Mouse (Mus musculus): Measurements from ENCODE around the gene Scml4. TPM values are rescaled to one million over a fixed set of nuclear protein-coding genes. Genes with fewer than 3 reads are reported as not detected.

The Scml4 gene
- polyA plus RNA-seq, 1 experiment from 2014 or later, result 12.1 TPM

DNA sequence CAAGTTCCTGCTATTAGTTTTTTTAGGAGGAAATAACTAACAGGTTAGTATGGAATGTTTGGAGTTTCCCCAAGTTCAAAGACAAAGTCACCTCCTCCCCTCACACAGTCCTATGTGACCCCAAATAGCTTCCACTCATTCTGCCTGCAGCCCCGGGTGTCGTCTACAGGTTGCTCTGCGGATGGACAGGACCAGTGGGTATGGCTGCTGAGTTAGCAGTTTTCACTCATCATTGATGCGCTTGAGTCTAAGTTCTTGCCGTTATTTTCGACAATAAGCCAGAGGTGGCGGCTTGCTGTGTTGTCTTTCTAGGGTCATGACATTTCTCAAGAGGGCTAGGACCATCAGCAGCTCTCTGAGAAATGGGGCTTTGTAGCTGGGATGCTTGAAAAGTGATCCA lies 1.3 kb downstream of the Scml4 start:
- DNase-seq (ENCODE audit: low spot score), result peak; percentile 55

DNA sequence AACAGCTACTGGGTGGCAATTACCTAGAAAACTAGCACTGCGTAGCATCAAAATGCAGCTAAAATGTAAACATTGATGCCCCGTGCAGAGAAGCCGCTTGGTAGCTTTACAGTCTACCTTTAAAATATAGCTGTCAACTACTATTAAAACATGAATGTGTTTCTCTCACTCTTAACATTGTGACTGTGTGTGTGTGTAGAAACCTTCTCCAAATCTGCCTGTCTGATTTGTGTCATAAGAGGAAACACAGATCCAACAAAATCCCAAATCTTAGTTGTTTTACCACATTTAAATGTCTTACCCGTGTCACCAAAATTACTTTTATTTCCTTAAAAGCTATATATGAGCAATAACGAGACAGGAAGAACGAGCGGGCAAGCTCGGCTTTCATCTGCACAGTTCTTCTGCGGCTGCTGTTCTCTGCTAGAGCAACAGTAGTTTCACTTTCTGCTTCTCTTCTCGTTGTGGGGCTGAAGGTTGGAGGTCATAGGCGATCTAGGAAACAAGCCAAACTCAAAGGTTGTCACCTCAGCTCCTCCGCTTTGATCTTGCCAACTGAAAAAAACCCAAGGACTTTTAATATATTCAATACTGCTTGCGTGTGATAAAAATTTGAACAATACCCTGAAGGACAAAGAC lies 2.1 kb downstream of the Scml4 start:
- peak; percentile 79 for DNase-seq (ENCODE audit: low spot score)

DNA sequence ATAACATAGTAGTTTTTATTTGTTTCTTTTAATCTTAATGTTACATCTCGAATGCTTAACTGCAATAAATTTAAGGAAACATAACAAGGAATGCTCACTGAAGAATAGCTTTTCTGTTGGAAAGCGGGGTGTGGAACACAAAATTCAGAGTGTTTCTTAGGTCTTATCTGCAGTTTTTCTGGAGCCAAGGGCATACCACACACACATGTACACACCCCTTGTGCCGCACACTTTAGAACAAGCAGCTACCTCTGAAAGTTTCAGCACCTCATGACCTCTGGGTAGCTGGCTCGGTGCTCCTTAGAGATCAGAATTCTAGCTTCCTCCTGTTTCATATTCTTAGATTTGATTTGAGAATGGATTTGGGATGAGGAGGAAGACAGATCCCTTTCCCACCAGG lies 2.6 kb downstream of the Scml4 start:
- no peak for DNase-seq (ENCODE audit: low spot score)

DNA sequence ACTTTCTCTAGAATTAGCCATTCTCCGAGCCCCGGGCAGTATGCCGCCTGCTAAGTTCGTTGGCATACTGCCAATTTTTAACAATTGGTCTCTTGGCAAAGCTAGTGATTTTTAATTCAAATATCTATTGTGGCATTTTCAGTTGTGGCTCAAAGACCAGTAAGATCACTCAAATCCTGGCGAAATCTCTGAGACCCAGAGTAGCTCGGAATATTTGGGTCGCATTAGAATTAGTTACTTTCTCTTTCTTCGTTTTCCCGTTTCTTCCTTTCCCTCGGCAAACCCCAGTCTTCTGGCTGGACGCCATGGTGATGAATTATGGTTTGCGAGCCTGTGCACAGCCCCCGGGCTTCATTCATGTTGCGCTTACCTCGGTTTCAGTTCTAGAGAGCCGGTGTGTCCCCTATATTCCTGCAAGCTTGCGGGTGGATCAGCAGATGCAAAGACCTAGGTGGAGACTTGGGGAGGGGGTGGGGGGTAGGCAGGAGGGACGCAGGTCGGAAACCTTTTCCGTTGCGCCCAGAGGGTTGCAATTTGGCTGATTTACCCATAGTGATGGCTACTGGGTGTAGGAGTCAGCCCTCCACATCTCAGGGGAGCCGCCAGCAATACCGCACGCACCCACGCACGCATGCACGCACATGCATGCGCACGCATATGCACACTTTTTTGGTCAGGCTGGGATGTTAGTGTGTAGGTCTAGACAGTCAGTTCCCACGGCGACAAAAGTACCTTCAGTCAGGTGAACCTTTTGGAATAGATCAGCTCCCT lies 3.6 kb downstream of the Scml4 start:
- DNase-seq (ENCODE audit: low spot score), result no peak

DNA sequence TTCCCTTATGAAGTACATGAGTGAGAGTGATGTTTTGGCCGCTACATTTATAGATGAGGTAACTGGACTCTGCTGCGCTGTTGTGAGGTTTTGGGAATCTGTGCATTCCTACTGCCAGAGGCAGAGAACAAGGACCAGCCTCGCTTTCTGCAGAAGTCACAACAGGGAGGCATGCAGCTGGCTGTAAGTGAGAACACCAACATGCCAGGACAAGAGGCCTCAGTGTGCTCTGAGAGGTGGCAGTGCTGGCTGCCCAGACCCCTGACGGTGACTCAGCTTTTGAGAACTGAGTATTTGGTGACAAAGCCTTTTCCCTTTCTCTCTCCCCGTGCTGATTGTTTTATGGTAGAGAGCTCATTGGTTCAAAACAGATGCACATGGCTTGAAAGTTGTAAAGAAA lies 4.5 kb downstream of the Scml4 start:
- no peak for DNase-seq (ENCODE audit: low spot score)

DNA sequence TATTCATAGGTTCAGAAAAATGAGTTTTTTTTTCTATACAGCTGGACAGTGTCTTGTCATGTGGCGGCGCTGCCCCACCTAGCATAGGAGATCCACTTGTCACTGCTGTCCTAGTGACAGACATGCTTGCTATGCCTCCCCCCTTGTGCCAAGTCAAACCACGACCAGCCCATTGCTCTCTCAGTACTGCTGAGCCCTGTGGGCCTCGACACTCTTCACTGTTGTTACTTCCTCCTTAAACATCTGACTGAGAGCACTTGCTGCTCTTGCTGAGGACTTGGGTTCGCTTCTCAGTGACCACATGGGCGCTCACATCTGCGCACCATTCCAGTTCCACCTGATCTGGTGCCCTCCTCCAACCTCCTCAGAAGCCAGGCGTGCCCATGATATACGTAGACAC lies 8.2 kb downstream of the Scml4 start:
- DNase-seq (ENCODE audit: low spot score), result no peak

DNA sequence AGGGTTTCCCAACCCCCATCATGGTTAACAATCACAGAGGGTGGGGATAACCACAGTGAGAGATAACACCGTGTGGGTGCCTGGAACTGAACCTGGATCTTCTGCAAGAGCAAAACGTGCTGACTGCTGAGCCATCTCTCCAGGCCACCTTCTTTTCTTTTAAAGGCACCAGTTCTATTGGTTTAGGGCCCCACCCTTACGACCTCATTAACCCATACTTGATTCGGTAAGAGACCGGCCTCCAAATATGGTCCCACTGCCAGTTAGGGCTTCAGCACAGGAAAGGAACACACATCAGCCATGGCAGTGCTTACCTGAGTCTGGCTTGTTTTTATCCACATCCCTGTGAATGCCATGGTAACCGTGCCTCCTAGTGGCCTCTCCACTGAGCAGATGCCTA lies 9.3 kb downstream of the Scml4 start:
- DNase-seq (ENCODE audit: low spot score), result peak; percentile 29

DNA sequence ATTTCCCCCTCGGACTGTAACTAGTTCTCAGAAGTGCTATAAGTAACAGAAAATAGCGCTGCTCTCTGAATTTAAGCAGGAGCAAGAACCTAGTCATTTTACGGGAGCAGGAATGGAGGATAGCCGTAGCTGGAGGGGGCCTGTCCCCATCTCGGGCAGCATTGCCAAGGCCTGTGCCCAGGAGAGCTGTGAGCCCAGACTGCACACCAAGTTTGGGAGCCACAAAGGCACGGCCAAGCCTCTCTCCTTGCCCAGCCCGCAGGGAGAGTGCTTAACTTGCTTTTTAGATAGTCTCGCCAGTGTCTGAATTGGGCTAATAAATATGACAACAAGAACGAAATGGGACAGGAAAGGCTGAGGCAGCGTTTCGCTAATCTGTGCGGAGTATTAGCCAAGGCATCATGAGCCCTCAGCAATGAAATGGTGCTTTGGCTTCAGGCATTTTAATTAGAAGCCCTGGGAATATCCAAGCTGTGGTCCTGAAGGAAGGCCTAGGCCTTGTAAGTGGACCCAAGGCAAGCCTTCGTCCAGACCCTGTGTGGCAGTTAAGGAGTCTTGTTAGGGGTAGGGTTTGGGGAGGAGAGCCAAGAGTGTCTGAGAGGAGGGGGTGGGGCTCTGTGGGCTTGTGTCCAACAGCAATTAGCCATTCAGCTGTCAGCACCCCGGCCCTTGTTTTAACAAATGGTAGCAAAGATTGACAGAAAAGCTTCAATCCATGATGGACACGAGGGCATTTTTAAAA lies 12.3 kb downstream of the Scml4 start:
- DNase-seq (ENCODE audit: low spot score), result no peak

DNA sequence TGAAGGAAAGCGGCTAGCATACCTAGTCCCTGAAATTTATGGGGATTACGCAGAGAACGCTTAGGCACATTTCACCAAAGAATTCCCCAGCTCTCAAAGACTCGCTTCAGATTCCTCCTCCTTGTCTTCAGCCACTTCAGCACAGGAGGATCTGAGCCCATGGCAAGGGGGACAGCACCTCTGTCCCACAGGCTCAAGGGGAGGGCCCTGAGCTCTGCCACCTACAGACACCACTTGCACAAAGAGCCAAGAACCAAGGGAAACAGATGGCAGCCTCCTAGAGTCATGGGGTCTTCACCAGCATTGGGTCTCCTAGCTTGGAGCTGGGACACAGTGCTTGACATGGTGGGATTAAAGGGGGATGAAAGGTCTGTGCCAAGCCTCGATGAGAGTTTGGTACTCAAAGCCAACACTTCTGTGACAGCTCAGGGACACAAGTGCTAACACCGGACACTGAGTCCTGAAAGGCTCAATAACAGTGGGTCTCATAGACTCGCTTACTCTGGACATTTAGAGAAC lies 13.0 kb downstream of the Scml4 start:
- DNase-seq (ENCODE audit: low spot score), result no peak

DNA sequence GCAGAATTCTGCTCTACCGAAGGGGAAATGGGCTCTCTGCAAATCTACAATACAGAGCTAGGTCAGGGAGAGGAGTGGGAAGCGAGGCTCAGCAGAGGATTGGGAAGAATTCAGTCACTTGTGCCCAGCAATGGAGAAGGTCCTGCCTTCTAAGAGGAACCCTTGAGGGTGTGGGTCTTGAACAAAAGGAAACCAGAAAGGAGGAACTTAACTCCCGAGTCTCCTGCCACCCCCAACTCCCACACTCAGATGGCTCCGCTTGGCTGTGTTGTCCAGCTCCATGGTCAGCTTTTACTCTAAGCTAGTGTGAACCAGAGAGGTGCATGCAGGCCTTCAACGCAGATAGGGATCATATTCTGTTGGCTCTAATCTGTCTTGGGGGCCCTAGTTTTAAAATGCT lies 16.0 kb downstream of the Scml4 start:
- no peak for DNase-seq (ENCODE audit: low spot score)

DNA sequence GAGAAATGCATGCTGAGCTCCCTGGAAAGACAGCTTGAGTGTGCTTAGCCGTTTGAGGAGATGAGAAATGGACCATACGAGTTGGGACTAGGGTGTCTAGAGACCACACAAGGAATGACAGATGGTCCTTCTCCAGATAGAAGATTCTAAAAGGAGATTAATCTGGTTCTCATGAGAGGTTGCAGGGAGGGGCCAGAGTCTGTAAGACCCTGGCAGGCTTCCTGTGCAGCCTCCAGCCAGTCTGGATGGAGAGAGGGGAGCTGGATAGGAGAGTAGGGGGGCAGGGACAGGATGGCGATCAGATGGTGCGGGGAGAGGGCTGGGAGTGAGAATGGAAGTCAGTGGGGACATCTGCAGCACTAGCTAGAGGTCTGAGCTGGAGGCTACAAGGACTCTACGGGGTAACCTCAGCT lies 19.1 kb downstream of the Scml4 start:
- DNase-seq (ENCODE audit: low spot score), result no peak

DNA sequence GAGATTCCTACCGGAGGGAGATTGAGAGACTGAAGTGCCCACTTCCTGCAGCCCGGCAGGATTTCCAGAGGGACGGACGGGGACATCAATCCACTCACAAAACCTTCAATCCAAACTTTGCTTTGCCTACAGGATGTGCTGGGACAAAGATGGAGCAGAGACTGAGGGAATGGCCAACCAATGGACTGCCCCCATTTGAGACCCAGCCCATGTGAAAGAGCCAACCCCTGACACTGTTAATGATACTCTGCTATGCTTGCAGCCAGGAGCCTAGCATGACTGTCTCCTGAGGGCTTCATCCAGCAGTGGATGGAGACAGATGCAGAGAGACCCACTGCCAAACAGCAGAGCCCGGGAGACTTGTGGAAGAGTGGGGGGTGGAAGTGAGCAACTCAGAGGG lies 19.5 kb downstream of the Scml4 start:
- no peak for DNase-seq (ENCODE audit: low spot score)

DNA sequence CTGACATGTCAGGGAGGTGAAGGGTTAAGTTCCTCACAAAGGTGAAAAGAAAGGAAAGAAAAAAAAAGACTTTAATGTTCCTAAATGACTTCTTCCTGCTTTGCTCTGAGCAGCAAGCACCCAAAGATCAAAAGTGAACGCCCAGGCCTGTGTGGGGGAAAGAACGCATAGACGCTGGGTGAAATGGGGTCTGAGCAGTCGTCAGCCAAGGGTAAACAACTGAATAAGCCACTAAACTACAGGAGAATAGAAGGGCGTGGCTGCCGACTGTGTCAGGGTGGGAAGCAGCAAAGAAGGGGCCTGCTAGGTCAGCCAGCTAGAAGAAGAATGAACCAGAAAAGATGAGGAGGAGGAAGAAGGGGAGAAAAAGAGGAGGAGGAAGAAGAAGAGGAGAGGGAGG lies 26.9 kb downstream of the Scml4 start:
- DNase-seq (ENCODE audit: low spot score), result peak; percentile 69

DNA sequence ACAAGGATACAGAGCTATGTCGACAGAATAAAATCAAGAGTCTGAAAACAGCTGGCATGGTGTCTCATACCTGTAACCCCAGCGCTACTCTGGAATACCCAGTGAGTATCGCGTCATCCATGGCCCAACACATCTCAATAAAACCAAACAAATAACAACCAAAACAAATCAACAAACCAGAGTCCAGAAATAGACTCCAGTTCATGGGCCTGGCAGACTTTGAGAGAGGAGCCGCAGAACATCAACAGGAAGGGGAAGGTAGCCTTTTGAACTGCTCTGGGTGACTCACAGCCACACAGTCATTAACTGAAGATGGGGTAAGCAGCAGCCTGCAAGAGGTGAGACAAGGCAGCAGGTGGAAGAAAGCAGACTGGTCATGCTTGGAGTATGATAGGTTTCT lies 28.1 kb downstream of the Scml4 start:
- peak; percentile 68 for DNase-seq (ENCODE audit: low spot score)

DNA sequence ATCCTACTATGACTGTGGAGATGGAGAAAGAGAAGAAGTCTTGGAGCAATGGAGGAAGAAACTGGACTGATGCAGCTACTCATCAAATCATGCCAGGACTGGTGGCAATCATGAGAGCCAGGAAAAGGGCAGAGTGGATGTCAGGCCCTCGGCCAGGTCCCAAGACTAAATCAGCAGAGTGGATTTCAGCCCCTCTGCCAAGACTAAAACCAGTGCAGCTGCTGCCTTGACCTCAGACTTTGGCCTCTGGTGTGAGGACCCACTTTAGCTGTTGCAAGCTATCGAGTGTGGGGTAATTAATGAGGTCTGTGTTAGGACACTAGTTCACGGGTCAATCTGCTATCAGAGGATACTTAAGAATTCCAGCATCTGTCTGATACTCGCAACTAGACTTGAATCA lies 30.2 kb downstream of the Scml4 start:
- no peak for DNase-seq (ENCODE audit: low spot score)

DNA sequence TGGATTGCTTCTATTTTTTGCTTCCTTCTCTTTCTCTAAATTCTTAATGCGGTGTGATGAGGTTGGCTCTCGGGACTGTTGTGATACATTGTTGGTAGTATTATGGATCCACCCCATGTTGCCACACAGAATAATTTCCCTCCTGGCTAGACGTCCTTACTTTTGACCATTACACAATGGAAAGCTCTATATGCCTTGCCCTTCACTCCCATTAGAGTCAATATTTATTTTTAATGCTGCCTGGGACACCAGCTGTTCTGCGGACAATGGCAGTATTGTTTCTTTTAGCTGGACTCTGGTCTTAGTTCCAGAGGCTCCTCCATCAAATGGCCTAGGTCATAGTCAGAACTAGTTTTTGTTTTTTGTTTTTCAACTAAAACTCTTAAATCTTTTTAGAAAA lies 32.1 kb downstream of the Scml4 start:
- DNase-seq (ENCODE audit: low spot score), result no peak

DNA sequence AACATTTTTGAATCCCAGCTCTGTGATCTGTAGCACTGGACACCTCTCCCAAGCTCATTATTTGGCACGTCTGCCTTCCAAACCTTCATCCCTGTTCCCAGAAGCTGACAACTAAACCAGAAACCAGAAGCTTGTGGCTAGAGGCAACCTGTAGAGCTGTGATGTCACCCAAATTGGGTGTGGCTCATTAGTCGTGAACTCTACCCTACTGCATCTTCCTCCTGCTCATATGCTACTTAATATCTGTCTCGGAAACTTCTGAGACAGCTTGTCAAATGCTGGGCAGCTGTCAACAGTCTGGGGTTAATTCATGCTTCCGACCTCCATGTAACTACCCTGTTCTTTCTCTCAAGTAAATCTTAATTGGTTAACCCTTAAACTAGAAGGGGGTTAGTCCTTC lies 32.8 kb downstream of the Scml4 start:
- DNase-seq (ENCODE audit: low spot score), result no peak

DNA sequence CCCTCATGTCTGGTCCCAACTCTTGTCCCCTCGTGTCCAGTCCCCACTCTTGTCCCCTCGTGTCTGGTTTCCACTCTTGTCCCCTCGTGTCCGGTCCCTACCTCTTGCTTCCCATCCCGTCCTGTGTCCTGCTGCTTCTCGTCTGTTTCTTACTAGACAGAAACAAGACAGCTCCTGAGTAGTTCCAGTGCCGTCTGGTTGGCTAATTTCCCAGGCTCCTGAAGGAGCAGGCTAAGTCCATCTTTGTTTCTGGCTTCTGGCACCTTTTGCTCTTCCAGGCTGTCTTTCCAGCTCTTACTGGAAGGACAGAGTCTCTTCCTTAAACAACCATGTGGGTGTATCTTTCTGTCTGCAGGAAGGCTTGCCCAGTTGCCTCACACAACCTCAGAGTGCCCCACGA lies 33.7 kb downstream of the Scml4 start:
- DNase-seq (ENCODE audit: low spot score), result no peak

DNA sequence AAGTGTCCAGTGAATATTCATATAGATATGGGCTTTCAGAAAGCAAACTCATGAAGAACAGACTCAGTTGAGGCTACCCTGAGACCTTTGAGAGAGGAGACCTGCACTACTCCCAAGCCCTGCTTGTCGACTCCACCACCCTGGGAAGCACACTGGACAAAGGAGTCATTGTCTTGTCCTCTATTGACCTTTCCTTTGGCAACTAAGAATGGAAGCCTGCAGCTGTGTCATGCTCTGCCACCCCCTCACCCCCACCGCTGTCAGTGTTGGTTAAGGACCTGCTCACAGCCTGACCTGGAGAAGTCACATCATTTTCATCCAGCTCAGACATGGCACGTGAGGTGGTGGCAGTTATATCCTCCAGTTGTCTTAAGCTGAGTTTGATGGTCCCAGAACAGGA lies 34.1 kb downstream of the Scml4 start:
- no peak for DNase-seq (ENCODE audit: low spot score)

DNA sequence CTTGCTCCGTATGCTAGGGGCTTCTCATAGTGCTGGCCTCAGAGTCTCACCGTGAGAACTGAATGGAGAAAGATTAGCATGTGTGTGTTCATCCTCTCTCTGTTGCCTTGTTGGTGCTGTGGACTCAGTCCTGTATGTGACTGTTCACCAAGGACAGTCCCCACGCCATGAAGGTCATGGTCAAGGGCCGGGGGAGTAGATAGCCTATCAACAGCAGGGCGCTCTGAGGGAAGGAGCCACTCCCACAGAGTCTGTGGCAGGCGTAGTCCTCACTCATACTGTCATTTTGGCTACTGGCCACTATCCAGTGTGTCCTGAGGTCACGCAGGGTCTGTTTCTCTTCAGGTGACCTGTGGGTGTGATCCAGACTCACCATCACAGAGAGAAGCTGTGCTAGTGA lies 34.5 kb downstream of the Scml4 start:
- no peak for DNase-seq (ENCODE audit: low spot score)

DNA sequence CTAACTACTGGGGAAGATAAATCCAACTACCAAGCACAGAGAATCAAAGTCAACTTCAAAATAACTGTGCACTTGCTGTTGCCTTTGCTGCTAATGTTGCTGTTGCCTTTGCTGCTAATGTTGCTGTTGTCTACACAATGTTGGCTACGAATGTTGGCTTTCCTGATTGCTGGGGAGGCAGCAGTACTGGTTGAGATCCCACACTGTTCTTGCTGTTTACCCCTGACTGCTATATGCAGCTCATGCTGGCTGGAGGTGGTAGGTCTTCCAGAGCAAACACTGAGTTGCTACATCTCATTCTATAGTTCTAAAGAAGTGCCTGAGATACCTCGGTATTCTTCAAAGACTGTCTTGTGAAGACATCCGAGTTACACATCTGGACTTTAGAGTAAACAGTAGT lies 36.5 kb downstream of the Scml4 start:
- peak; percentile 14 for DNase-seq (ENCODE audit: low spot score)

DNA sequence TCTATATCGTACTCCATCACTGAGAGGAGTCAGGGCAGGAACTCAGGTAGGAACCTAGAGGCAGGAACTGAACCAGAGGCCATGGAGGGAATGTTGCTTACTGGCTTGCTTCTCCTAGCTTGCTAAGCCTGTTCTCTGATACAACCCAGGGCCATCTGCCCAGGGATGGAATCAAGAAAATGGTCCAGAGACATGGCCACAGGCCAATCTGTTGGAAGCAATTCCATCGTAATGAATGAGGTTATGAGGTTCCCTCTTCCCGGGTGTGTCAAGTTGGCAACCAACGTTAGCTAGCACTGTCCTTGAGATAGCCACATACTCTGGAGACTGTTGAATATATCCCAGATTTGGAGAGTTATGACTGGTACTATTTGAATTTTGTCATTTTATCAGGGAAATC lies 37.0 kb downstream of the Scml4 start:
- no peak for DNase-seq (ENCODE audit: low spot score)
